Mouse (Mus musculus): ENCODE measurements around the gene Glrx5.
A peak's percentile ranks its signal among the peaks of the same experiment; 100 is the strongest.

DNA sequence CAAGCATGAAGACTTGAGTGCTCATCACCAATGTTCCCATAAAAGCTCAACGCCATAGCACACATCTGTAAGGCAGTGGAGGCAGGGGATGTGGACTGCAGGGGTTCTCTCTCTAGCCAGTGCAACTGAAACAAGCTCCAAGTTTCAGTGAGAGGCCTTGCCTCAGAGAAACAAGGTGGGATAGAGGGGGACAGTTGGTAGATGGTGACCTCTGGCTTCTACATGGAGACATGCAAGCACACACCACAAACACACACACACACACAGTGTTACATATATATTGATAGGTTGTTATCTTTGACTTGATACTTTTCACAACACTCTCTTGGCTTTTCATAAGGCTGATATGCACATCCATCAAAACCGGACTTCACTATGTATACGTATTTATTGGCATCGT lies 20.2 kb upstream of the Glrx5 start:
- no peak for TF ChIP-seq EP300 (IDR thresholded peaks at IDR 0.05; ENCODE audit: low read depth)
- peak; percentile 13; the same call in 1 of the 2 replicates for TF ChIP-seq CTCF (IDR thresholded peaks at IDR 0.05; ENCODE audit: low read depth)

Data from liver, postnatal 0 days (tissue).